Mouse (Mus musculus) frontal cortex, postnatal 25 days (tissue): ENCODE results near the gene Ttc28.
A peak's percentile ranks its signal among the peaks of the same experiment; 100 is the strongest.

Experiments
- DNase-seq, 2 experiments: peaks; one replicate each; pipeline ENCODE4 v3.0.0; 2022; ENCODE audit warnings: low spot score in 2 of 2

Gene Ttc28

DNA sequence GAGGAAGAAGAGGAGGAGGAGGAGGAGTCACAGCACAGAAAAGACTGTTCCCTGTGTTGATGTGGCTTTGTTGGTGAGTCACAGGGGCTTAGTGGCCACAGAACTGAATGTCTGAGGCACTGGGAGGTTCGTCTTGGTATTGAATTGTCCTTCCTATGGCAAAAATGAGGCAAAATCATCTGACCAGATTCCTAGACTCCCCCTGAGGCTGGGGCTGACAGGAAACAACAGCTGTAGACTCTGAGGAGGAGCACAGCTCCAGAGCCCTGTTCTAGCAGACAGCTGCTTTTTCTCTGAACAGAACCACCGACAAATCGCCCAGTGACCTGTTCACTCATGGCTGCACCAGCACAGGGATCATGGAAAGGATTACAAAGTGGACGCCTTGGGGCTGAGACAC, 326.2 kb downstream of the Ttc28 start:
- no peak for DNase-seq

DNA sequence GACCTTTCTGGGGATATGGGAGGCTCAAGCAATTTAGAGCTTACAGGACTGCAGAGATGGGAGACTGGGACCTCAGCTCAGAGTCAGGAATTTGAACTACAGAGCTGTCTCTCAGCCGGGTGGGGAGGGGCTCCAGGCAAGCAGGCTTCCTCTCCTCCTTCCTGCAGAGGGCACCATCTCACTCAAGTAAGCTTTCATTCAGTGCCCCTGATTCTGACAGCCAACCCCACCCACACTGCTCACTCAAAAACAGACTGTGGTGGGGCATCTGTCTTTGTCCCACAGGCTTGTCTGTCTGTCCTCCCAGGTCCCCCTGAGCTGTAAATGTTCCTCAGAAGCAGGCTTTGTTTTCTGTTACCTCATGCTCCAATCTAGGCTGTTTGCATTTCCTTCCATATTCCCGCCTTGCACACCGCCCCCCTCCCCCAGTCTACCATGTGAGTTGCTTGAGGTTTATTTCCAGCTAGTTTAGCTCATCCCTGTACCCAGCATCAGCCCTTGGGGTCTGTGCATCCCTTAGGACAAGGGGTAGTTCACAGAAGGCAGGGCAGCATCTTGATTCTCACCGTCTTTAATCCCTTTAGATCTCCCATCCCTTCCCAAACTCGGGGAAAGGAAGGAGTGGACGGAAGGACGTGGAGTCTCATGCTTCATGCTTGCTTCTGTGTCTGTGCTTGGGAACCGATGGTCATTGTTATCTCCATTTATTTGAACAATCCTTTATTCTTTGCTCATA, 328.5 kb downstream of the Ttc28 start:
- DNase-seq: no peak

DNA sequence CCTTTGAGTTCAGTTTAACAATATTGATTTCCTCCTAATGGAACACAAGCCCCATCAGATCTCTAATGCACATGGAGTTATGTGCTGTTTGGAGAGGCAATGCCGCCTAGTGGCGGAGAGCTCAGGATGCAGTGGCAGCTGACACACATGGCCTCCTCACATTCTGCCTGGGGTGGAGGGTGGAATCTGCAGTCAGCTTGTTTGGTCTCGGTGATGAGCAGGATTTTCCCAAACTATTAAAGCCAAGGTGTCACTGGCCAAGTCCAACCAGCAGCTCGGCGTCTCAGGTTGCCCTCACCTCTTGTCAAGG, 329.0 kb downstream of the Ttc28 start:
- DNase-seq: peak in 1 of 2 experiments; percentile 40

DNA sequence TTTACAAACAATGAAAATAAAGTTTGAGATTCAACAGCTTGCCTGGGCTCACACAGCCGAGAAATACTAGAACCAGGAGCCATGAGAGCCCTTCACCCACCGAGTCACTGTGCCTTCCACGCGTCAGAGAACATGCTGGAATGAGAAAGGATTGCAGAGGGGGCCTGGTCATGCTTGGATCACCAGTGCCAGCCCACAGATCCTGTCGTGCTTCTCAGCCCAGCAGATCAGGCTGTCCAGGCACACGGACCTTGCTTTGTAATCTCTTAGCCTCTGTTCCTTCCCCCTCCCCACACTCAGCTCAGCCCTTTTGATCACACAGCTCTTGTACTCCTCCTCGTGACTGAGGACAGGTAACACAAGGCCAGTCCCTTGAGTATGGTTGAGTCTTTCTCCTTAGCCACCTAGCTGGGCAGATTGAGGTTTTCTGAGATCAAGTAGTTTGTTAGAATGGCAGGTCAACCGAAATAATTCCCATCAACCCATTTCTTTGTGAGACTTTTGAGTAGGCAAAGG, 334.4 kb downstream of the Ttc28 start:
- no peak for DNase-seq

- DNase-seq: peak in 1 of 2 experiments; percentile 18
Measured at GRCm38 (mm10) chr5:111214890-111215289, 335.3 kb downstream of the Ttc28 start.

DNA sequence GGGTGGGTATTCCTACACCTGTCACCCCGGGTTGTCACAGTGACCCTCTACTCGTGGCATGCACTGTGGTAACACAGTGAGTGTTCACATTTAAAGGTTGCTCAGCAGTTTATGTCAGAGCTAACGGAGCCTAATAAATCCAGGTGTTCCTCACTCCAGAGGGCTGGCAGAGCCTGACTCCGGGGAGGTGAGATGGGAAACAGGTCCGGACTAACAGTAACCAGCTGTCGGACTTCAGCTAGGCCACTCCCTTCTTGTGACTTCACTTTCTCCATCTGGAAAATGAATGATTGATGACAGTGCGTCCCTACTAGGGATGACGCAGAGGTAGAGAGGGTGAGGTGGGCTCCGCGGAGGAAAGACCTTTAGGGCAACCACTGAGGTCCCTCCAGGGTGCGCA, 336.1 kb downstream of the Ttc28 start:
- no peak for DNase-seq

GRCm38 (mm10) chr5:111216166-111216565, 336.6 kb downstream of the Ttc28 start:
- no peak for DNase-seq

- DNase-seq: no peak
Measured at GRCm38 (mm10) chr5:111217447-111218110, 338.0 kb downstream of the Ttc28 start.

- DNase-seq: no peak
Measured at GRCm38 (mm10) chr5:111218111-111218891, 338.7 kb downstream of the Ttc28 start.

GRCm38 (mm10) chr5:111218998-111219397, 339.4 kb downstream of the Ttc28 start:
- no peak for DNase-seq

- no peak for DNase-seq
Measured at GRCm38 (mm10) chr5:111220679-111221380, 341.2 kb downstream of the Ttc28 start.

GRCm38 (mm10) chr5:111222820-111223219, 343.2 kb downstream of the Ttc28 start:
- no peak for DNase-seq

DNA sequence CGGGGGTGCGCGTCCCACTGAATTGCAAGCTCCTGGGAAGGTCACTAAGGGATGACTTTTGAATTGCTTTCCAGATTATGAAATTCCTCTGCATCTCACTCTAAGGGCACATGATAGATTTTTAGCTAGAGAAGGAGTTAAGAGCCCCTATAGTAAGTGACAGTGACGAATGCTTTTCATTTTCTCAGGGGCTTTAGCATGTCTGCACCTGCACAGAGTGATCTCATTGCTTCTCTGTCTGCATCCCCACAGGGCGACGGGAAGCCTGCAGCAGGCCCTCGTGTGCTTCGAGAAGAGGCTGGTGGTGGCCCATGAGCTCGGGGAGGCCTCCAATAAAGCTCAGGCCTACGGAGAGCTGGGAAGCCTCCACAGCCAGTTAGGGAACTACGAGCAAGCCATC, 345.7 kb downstream of the Ttc28 start:
- no peak for DNase-seq

- no peak for DNase-seq
Measured at GRCm38 (mm10) chr5:111226486-111226885, 346.9 kb downstream of the Ttc28 start.

DNA sequence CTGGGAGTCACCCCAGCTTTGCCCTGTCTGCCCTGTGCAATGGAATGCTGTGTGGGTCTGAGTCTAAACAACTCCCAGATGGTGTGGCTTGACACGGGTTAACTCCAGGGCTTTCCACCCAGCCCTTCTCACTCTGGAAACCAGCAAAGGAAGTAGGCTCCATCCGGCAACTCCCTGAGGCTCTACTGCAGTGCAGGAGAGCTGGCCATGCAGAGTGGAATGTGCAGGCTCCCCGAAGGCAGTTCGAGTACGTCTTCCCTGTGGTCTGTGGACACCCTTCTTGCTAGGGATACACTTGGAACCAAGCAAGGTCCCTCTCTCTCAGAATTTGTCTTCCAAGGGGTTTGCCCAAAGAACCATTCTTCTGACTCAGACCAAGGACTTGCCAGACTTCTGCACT, 348.2 kb downstream of the Ttc28 start:
- DNase-seq: no peak

- peak in 1 of 2 experiments; percentile 26 for DNase-seq
Measured at GRCm38 (mm10) chr5:111228302-111229040, 348.9 kb downstream of the Ttc28 start.

DNA sequence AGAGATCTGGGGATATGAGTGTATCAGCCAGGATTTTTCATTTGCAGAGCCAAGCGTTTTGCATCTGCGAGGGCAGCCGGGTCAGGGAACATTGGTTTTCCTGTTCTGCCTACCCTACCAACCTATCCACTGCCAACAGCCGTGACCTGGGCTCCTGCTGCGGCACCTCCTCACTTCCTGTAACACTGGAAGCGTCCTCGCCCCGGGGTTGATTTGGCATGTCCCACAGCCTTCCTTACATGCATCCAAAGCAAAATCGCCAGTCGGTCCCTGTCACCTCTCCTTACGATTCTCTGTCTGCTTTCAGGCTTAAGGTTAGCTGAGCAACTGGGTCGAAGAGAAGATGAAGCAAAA, 349.4 kb downstream of the Ttc28 start:
- no peak for DNase-seq

DNA sequence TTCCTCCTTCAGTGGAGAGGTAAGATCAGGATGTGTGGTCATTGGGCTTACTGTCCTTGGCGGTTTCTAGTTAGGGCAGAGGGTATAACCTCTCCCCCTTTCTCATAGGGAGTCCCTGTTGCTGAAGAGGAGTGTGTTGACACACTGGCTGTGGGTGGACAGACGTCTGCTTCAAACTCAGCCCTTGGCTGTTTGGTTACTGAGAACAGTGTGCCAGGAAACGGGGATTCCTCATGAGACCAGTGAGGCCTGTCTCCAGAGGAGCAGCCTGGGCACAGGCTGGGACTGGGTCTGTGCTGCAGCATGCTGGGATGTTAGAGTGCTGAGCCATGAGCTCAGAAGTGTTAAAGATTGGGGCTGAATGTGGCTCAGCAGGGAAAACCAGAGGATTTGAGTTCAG, 350.1 kb downstream of the Ttc28 start:
- DNase-seq: no peak

DNA sequence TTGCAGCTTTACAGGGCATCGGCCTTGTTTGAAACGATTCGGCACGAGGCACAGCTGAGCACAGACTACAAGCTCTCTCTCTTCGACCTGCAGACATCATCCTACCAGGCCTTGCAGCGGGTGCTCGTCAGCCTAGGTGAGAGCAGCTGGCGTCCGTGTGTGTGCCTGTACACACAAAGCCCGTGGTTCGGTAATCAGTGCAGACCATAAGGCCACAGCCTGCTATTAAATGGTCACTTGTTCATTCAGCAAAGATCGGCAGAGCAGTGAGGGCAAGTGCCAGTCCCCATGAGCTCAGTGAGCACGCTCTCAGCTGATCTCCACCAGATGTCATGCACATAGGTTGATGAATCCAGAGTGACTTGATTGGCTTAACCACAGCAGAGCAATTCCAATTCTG, 351.4 kb downstream of the Ttc28 start:
- no peak for DNase-seq

- no peak for DNase-seq
Measured at GRCm38 (mm10) chr5:111231769-111232168, 352.2 kb downstream of the Ttc28 start.

- DNase-seq: no peak
Measured at GRCm38 (mm10) chr5:111233022-111233709, 353.6 kb downstream of the Ttc28 start.
